Mouse (Mus musculus): ENCODE measurements around the gene 4930519G04Rik. TPM values are rescaled to one million over a fixed set of nuclear protein-coding genes. Genes with fewer than 3 reads are reported as not detected.
A peak's percentile ranks its signal among the peaks of the same experiment; 100 is the strongest.

Gene 4930519G04Rik
- polyA plus RNA-seq, 1 experiment from 2014 or later = not detected

GRCm38 (mm10) chr5:114921551-114922365 is 68.3 kb downstream of the 4930519G04Rik start:
- Histone ChIP-seq H3K4me3 (replicated peaks) (no peak overlapping the region), H3K27ac (no peak overlapping the region), H3K9ac (no peak overlapping the region), H3K9me3 (no peaks in the 10 kb centered on the region), H3K36me3 (replicated peaks) (no peaks in the 10 kb centered on the region), H3K27me3 (no peaks in the 10 kb centered on the region), H3K4me2 (no peak overlapping the region), H3K4me1 (peaks cover 12% of the 10 kb centered on the region)
- no peak for ATAC-seq (ENCODE audit: low FRiP score)
- 81% methylated on average over 19 of the region's 19 CpGs for WGBS

DNA sequence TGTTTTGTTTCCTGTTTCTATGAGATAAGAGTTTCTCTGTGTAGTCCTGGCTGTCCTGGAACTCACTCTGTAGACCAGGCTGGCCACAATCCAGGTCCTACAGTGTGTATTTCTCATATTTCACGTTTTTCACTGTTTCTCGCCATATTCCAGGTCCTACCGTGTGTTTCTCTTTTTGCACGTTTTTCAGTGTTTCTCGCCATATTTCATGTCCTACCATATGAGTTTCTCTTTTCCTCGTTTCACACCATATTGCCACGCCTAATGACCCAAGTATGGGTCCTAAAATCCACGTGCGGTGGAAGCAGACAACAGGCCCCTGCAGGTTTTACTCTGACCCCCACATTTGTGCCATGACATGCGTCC is 68.9 kb downstream of the 4930519G04Rik start:
- 67% methylated on average over 10 of the region's 10 CpGs for WGBS
- Histone ChIP-seq H3K36me3 (replicated peaks) (no peaks in the 10 kb centered on the region), H3K9ac (no peak overlapping the region), H3K4me3 (replicated peaks) (no peak overlapping the region), H3K4me1 (peaks cover 12% of the 10 kb centered on the region), H3K9me3 (no peaks in the 10 kb centered on the region), H3K27me3 (no peaks in the 10 kb centered on the region), H3K27ac (no peak overlapping the region), H3K4me2 (no peak overlapping the region)
- ATAC-seq (ENCODE audit: low FRiP score) = peak; percentile 67; the same call in 1 of the 2 replicates

DNA sequence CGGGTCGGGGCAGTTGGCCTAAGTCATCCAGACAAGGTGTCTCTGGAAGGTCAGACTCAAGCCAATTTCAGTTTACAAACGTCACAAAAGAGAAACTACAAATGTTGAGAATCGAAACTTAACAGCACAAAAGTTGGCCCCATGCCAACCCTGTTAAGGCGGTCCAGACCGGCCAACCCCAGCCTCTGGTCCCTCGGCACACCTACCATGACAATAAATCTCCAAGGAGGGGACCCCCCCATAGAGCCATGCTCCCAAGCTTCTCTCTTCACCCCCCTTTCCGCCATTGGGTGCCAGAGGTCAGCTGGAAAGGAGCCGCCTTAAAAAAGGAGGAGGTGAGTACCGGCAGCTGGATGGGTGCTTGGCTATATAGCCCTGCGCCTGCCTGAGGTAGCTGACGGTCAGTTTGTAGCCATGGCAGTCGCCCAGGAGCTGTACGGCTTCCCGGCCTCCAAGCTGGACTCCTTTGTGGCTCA is 69.6 kb downstream of the 4930519G04Rik start, which contains the start of gene Oasl1:
Oasl1 (plus strand) TSS at position 243 of the 476 bp plus-strand sequence.
- no peaks in the 10 kb centered on the region for H3K9me3 ChIP-seq
- ATAC-seq (ENCODE audit: low FRiP score) = no peak
- no peaks in the 10 kb centered on the region for H3K27me3 ChIP-seq
- peak within 1 kb of the TSS; percentile 23 for H3K4me2 ChIP-seq
- H3K36me3 ChIP-seq (replicated peaks) = no peaks in the 10 kb centered on the region
- no peak within 1 kb of the TSS for H3K9ac ChIP-seq
- no peak within 1 kb of the TSS for H3K27ac ChIP-seq
- WGBS = 58% methylated on average over 15 of the region's 15 CpGs
- no peak within 1 kb of the TSS for H3K4me3 ChIP-seq (replicated peaks)
- H3K4me1 ChIP-seq = peaks cover 12% of the 10 kb centered on the region

DNA sequence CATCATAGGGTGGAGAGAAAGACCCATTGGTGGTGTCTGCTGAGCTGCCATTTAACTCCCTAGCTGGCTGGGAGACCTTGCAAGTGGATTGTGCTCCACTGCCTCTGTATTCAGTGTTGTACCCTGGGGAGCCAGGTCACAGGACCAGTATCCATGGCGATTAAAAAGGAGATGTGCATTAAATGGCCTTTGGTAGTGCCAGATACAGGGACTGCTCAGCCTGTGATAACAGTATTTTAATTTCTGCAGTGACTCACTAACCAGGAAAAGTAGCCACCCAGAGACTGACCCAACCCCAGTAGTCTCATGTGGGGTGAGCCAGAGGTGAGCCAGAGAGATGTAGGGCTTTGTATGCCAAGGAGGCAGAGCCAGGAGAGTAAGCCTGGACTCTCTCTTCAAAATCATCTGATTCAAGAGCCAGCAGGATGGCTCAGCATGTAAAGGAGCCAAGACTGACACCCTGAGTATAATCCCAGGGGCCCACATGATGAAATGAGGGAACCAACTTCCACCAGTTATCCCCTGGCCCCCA is 72.8 kb downstream of the 4930519G04Rik start:
- Histone ChIP-seq H3K4me2 (no peak overlapping the region), H3K27ac (no peak overlapping the region), H3K36me3 (replicated peaks) (no peaks in the 10 kb centered on the region), H3K27me3 (no peaks in the 10 kb centered on the region), H3K4me1 (peaks cover 12% of the 10 kb centered on the region), H3K9me3 (no peaks in the 10 kb centered on the region), H3K4me3 (replicated peaks) (no peak overlapping the region), H3K9ac (no peak overlapping the region)
- 65% methylated on average over 1 of the region's 1 CpGs for WGBS
- ATAC-seq (ENCODE audit: low FRiP score) = no peak

- Histone ChIP-seq H3K4me3 (replicated peaks) (no peak overlapping the region), H3K36me3 (replicated peaks) (no peaks in the 10 kb centered on the region), H3K4me1 (peaks cover 12% of the 10 kb centered on the region), H3K27me3 (no peaks in the 10 kb centered on the region), H3K9ac (no peak overlapping the region), H3K4me2 (no peak overlapping the region), H3K9me3 (no peaks in the 10 kb centered on the region), H3K27ac (no peak overlapping the region)
- ATAC-seq (ENCODE audit: low FRiP score) = no peak
- 82% methylated on average over 9 of the region's 9 CpGs for WGBS
Observed at GRCm38 (mm10) chr5:114926753-114927152, 73.3 kb downstream of the 4930519G04Rik start.

GRCm38 (mm10) chr5:114931626-114932025 is 78.2 kb downstream of the 4930519G04Rik start:
- 61% methylated on average over 5 of the region's 5 CpGs for WGBS
- Histone ChIP-seq H3K4me3 (replicated peaks) (no peak overlapping the region), H3K27me3 (0 out of 2 replicates have a peak, but pooled peaks cover 4% of the 10 kb centered on the region), H3K27ac (no peak overlapping the region), H3K9me3 (no peaks in the 10 kb centered on the region), H3K9ac (no peak overlapping the region), H3K4me2 (no peak overlapping the region), H3K4me1 (peaks cover 4% of the 10 kb centered on the region; the same call in 1 of the 2 replicates), H3K36me3 (replicated peaks) (no peaks in the 10 kb centered on the region)
- no peak for ATAC-seq (ENCODE audit: low FRiP score)

DNA sequence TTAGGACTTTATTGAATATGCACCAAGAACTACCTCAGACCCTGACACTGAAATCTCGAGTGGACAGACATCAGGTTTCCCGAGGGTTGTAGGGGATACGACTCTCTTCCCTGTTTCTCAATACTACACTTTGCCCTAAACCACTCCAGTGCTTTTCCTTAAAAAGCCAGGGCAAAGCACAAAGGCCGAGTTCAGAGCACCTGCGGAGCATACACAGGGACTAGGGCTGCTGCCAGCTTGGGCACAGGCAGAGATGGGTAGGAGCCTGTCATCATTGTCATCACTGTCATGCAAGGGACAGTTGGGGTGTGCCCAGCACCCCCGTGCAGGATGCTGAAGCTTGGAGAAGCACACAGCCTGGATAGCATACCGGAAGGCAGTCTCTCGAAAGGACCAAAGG is 79.7 kb downstream of the 4930519G04Rik start:
- Histone ChIP-seq H3K4me2 (no peak overlapping the region), H3K9ac (no peak overlapping the region), H3K36me3 (replicated peaks) (no peaks in the 10 kb centered on the region), H3K9me3 (no peaks in the 10 kb centered on the region), H3K27me3 (0 out of 2 replicates have a peak, but pooled peaks cover 4% of the 10 kb centered on the region), H3K27ac (no peak overlapping the region), H3K4me1 (peaks cover 4% of the 10 kb centered on the region; the same call in 1 of the 2 replicates), H3K4me3 (replicated peaks) (no peak overlapping the region)
- 77% methylated on average over 8 of the region's 8 CpGs for WGBS
- ATAC-seq (ENCODE audit: low FRiP score) = no peak

Small RNA genes lying within 50 kb of the gene (microRNA-seq; reads per million reads assigned to microRNA genes)
- gene Mir6240 = 20.6 reads per million, percentile 34 among the genes with 10 or more reads in this experiment

Other genes starting within 250 kb of the 4930519G04Rik start
- gene Trpv4, start 195.2 kb upstream of the 4930519G04Rik start, polyA plus RNA-seq (2016; fragmentation: Nextera tagmentation; extraction: Ambion mirVana) = 0.67 and 0.69 TPM in 2 replicates
- 66.2 and 73.5 TPM in 2 replicates for gene Gltp, start 162.7 kb upstream of the 4930519G04Rik start, polyA plus RNA-seq (2016; fragmentation: Nextera tagmentation; extraction: Ambion mirVana)
- gene Tchp, start 145.9 kb upstream of the 4930519G04Rik start, polyA plus RNA-seq (2016; fragmentation: Nextera tagmentation; extraction: Ambion mirVana) = 24.6 and 27.0 TPM in 2 replicates
- gene Ankrd13a, start 79.0 kb upstream of the 4930519G04Rik start, polyA plus RNA-seq (2016; fragmentation: Nextera tagmentation; extraction: Ambion mirVana) = 60.4 and 61.1 TPM in 2 replicates
- 43.0 and 50.4 TPM in 2 replicates for gene Git2, start 78.1 kb upstream of the 4930519G04Rik start, polyA plus RNA-seq (2016; fragmentation: Nextera tagmentation; extraction: Ambion mirVana)
- gene 1500011B03Rik, start 30.2 kb upstream of the 4930519G04Rik start, polyA plus RNA-seq (2016; fragmentation: Nextera tagmentation; extraction: Ambion mirVana) = 160 and 163 TPM in 2 replicates
- gene Gm9936, start 5.0 kb downstream of the 4930519G04Rik start, polyA plus RNA-seq (2016; fragmentation: Nextera tagmentation; extraction: Ambion mirVana) = 0.54 and 0.61 TPM in 2 replicates
- 1.9 and 2.4 TPM in 2 replicates for gene Oasl2, start 43.3 kb downstream of the 4930519G04Rik start, polyA plus RNA-seq (2016; fragmentation: Nextera tagmentation; extraction: Ambion mirVana)
- 0.26 TPM in 1 of 2 replicates, not detected in the other for gene Oasl1, start 69.6 kb downstream of the 4930519G04Rik start, polyA plus RNA-seq (2016; fragmentation: Nextera tagmentation; extraction: Ambion mirVana)
- 57.9 and 61.0 TPM in 2 replicates for gene 2210016L21Rik, start 88.5 kb downstream of the 4930519G04Rik start, polyA plus RNA-seq (2016; fragmentation: Nextera tagmentation; extraction: Ambion mirVana)
- not detected in 2 replicates for gene Hnf1a, start 117.4 kb downstream of the 4930519G04Rik start, polyA plus RNA-seq (2016; fragmentation: Nextera tagmentation; extraction: Ambion mirVana)
- 13.8 and 19.1 TPM in 2 replicates for gene Sppl3, start 157.5 kb downstream of the 4930519G04Rik start, polyA plus RNA-seq (2016; fragmentation: Nextera tagmentation; extraction: Ambion mirVana)
- 26.1 and 29.4 TPM in 2 replicates for gene Gm10401, start 244.6 kb downstream of the 4930519G04Rik start, polyA plus RNA-seq (2016; fragmentation: Nextera tagmentation; extraction: Ambion mirVana)

Measured in forebrain, embryonic 12.5 days (tissue).